Mouse (Mus musculus) spleen, embryonic (tissue): ENCODE data around the gene 1110002E22Rik.

Source experiments
- CTCF ChIA-PET: fragments of 350-600 bp; sonication (Branson Sonifier 250); formaldehyde crosslinking; loops from one replicate; lab custom pipeline; 2022; lab: Charles Lee

1110002E22Rik gene

GRCm38 (mm10) chr3:138063731-138064329 lies 1.0 kb upstream of the 1110002E22Rik start:
- CTCF ChIA-PET = no interaction called here

GRCm38 (mm10) chr3:138065930-138066329 lies 1.1 kb downstream of the 1110002E22Rik start:
- CTCF ChIA-PET = no interaction called here

- CTCF ChIA-PET = no interaction called here
These were observed 1.6 kb downstream of the 1110002E22Rik start for GRCm38 (mm10) chr3:138066348-138066856.

- CTCF ChIA-PET = no interaction called here
These were observed 2.4 kb downstream of the 1110002E22Rik start, which contains the start of gene Gm5105 for GRCm38 (mm10) chr3:138067288-138067687. Gm5105 (minus strand) TSS chr3:138067388.

GRCm38 (mm10) chr3:138068103-138068502 lies 3.3 kb downstream of the 1110002E22Rik start:
- CTCF ChIA-PET = no interaction called here

- CTCF ChIA-PET = no interaction called here
These were observed 5.1 kb downstream of the 1110002E22Rik start for GRCm38 (mm10) chr3:138069756-138070511.

GRCm38 (mm10) chr3:138071004-138071403 lies 6.2 kb downstream of the 1110002E22Rik start:
- CTCF ChIA-PET = no interaction called here

- CTCF ChIA-PET = no interaction called here
These were observed 6.7 kb downstream of the 1110002E22Rik start for GRCm38 (mm10) chr3:138071476-138072073.

- CTCF ChIA-PET = no interaction called here
These were observed 9.4 kb downstream of the 1110002E22Rik start for GRCm38 (mm10) chr3:138074214-138074613.

- CTCF ChIA-PET = no interaction called here
These were observed 10.4 kb downstream of the 1110002E22Rik start for GRCm38 (mm10) chr3:138075209-138075608.

GRCm38 (mm10) chr3:138077476-138078340 lies 12.9 kb downstream of the 1110002E22Rik start:
- CTCF ChIA-PET = no interaction called here

GRCm38 (mm10) chr3:138078701-138079100 lies 13.8 kb downstream of the 1110002E22Rik start:
- CTCF ChIA-PET = no interaction called here

- CTCF ChIA-PET = no interaction called here
These were observed 18.3 kb downstream of the 1110002E22Rik start for GRCm38 (mm10) chr3:138083073-138083637.

GRCm38 (mm10) chr3:138083896-138084295 lies 19.0 kb downstream of the 1110002E22Rik start:
- CTCF ChIA-PET = no interaction called here

GRCm38 (mm10) chr3:138095301-138095700 lies 30.4 kb downstream of the 1110002E22Rik start:
- CTCF ChIA-PET = no interaction called here

GRCm38 (mm10) chr3:138095718-138096117 lies 30.9 kb downstream of the 1110002E22Rik start:
- CTCF ChIA-PET = no interaction called here

GRCm38 (mm10) chr3:138096263-138097028 lies 31.6 kb downstream of the 1110002E22Rik start:
- CTCF ChIA-PET = no interaction called here

- CTCF ChIA-PET = no interaction called here
These were observed 32.9 kb downstream of the 1110002E22Rik start for GRCm38 (mm10) chr3:138097718-138098117.

- CTCF ChIA-PET = interaction anchor here (0.6 kb wide), 1 partner anchor 257 kb away, joined by 4 read pairs; no protein-coding TSS in a partner anchor
These were observed 37.1 kb downstream of the 1110002E22Rik start for GRCm38 (mm10) chr3:138101936-138102335.

- CTCF ChIA-PET = no interaction called here
These were observed 38.8 kb downstream of the 1110002E22Rik start for GRCm38 (mm10) chr3:138103690-138104089.
